Mouse (Mus musculus): ENCODE data around the gene Twnk. TPM values are rescaled to one million over a fixed set of nuclear protein-coding genes. Genes with fewer than 3 reads are reported as not detected.
A peak's percentile ranks its signal among the peaks of the same experiment; 100 is the strongest.

Twnk gene
- total RNA-seq (2021) = 10 to 100 TPM; 14.0 to 15.7 TPM

GRCm38 (mm10) chr19:45005444-45005843, at the start of gene Twnk:
Twnk (plus strand) TSS chr19:45005663.
- intact Hi-C loops (cut with DNase I) = no loop called here
- DNase-seq (ENCODE audit: low spot score in 2 of 2) = peak in 1 of 2 experiments; percentile 37

GRCm38 (mm10) chr19:44959633-44960032, 45.8 kb upstream of the Twnk start:
- intact Hi-C loops (cut with DNase I) = no loop called here
- DNase-seq (ENCODE audit: low spot score in 2 of 2) = no peak

- intact Hi-C loops (cut with DNase I) = no loop called here
- no peak for DNase-seq (ENCODE audit: low spot score in 2 of 2)
Measured at GRCm38 (mm10) chr19:44965978-44966377, 39.5 kb upstream of the Twnk start.

GRCm38 (mm10) chr19:44968329-44968728, 37.1 kb upstream of the Twnk start:
- no peak for DNase-seq (ENCODE audit: low spot score in 2 of 2)
- intact Hi-C loops (cut with DNase I) = no loop called here

- intact Hi-C loops (cut with DNase I) = loop anchor here (5.0 kb wide), 1 partner anchor 34 kb away; no protein-coding TSS in a partner anchor
- DNase-seq (ENCODE audit: low spot score in 2 of 2) = no peak
Measured at GRCm38 (mm10) chr19:44976636-44977035, 28.8 kb upstream of the Twnk start.

GRCm38 (mm10) chr19:44977148-44977547, 28.3 kb upstream of the Twnk start:
- DNase-seq (ENCODE audit: low spot score in 2 of 2) = no peak
- intact Hi-C loops (cut with DNase I) = loop anchor here (5.0 kb wide), 1 partner anchor 35 kb away; no protein-coding TSS in a partner anchor

- no peak for DNase-seq (ENCODE audit: low spot score in 2 of 2)
- intact Hi-C loops (cut with DNase I) = no loop called here
Measured at GRCm38 (mm10) chr19:44980787-44981186, 24.7 kb upstream of the Twnk start.

- intact Hi-C loops (cut with DNase I) = no loop called here
- no peak for DNase-seq (ENCODE audit: low spot score in 2 of 2)
Measured at GRCm38 (mm10) chr19:44982477-44983115, 22.9 kb upstream of the Twnk start.

- no peak for DNase-seq (ENCODE audit: low spot score in 2 of 2)
Measured at GRCm38 (mm10) chr19:44983366-44983765, 22.1 kb upstream of the Twnk start.

GRCm38 (mm10) chr19:44984420-44984819, 21.0 kb upstream of the Twnk start:
- DNase-seq (ENCODE audit: low spot score in 2 of 2) = no peak
- intact Hi-C loops (cut with DNase I) = no loop called here

More at GRCm38 (mm10) chr19:44983366-44983765, 22.1 kb upstream of the Twnk start:
- intact Hi-C loops (cut with DNase I) = no loop called here

- no peak for DNase-seq (ENCODE audit: low spot score in 2 of 2)
- intact Hi-C loops (cut with DNase I) = no loop called here
Measured at GRCm38 (mm10) chr19:44985159-44985988, 20.1 kb upstream of the Twnk start.

- peak in 1 of 2 experiments; percentile 12 for DNase-seq (ENCODE audit: low spot score in 2 of 2)
- intact Hi-C loops (cut with DNase I) = no loop called here
Measured at GRCm38 (mm10) chr19:44987004-44987403, 18.5 kb upstream of the Twnk start.

- peak; percentile 54 to 92 for DNase-seq (ENCODE audit: low spot score in 2 of 2)
- intact Hi-C loops (cut with DNase I) = no loop called here
Measured at GRCm38 (mm10) chr19:44987851-44988250, 17.6 kb upstream of the Twnk start.

- DNase-seq (ENCODE audit: low spot score in 2 of 2) = no peak
- intact Hi-C loops (cut with DNase I) = no loop called here
Measured at GRCm38 (mm10) chr19:44988321-44988720, 17.1 kb upstream of the Twnk start.

GRCm38 (mm10) chr19:44988831-44989566, 16.5 kb upstream of the Twnk start, which contains the start of gene Sema4g:
Sema4g (plus strand) TSS chr19:44989101.
- DNase-seq (ENCODE audit: low spot score in 2 of 2) = no peak
- intact Hi-C loops (cut with DNase I) = no loop called here

GRCm38 (mm10) chr19:44989567-44990495, 15.6 kb upstream of the Twnk start:
- intact Hi-C loops (cut with DNase I) = no loop called here
- DNase-seq (ENCODE audit: low spot score in 2 of 2) = no peak

- intact Hi-C loops (cut with DNase I) = no loop called here
- no peak for DNase-seq (ENCODE audit: low spot score in 2 of 2)
Measured at GRCm38 (mm10) chr19:44991031-44991430, 14.4 kb upstream of the Twnk start.

- intact Hi-C loops (cut with DNase I) = no loop called here
- DNase-seq (ENCODE audit: low spot score in 2 of 2) = no peak
Measured at GRCm38 (mm10) chr19:44992246-44992645, 13.2 kb upstream of the Twnk start.

GRCm38 (mm10) chr19:44992712-44993111, 12.8 kb upstream of the Twnk start:
- intact Hi-C loops (cut with DNase I) = no loop called here
- no peak for DNase-seq (ENCODE audit: low spot score in 2 of 2)
